Mouse (Mus musculus) CH12.LX (cell line): ENCODE data around the gene Ldlrad3. TPM values are rescaled to one million over a fixed set of nuclear protein-coding genes. Genes with fewer than 3 reads are reported as not detected.

ENCODE experiments used
- DNase-seq: peaks from one replicate; pipeline ENCODE4 v3.0.0-alpha.2; 2013; ENCODE audit errors: extremely low read depth
- H3K27ac ChIP-seq: 2 replicates; pipeline ENCODE4 v1.5.1; 2012; ENCODE audit warnings: low read depth, mild to moderate bottlenecking, control low read depth, moderate library complexity; ENCODE audit not compliant: insufficient read depth
- H3K27me3 ChIP-seq: replicated peaks from 2 replicates; pipeline ENCODE3; 2012; ENCODE audit warnings: inconsistent platforms
- H3K36me3 ChIP-seq, 2 experiments: replicated peaks in 1 of 2; 2 replicates each; pipeline versions ENCODE3 to v1.6.1; 2012; ENCODE audit warnings: inconsistent platforms in 1 of 2, low read length in 1 of 2, mild to moderate bottlenecking in 1 of 2, mixed read lengths in 1 of 2, moderate library complexity in 1 of 2; ENCODE audit not compliant: control insufficient read depth in 1 of 2, insufficient read depth in 1 of 2
- H3K4me1 ChIP-seq, 2 experiments: 2 replicates each; pipeline ENCODE4 v1.6.1; 2012; ENCODE audit warnings: inconsistent platforms in 1 of 2, moderate library complexity in 1 of 2; ENCODE audit not compliant: insufficient read depth in 2 of 2, control insufficient read depth in 1 of 2
- H3K4me2 ChIP-seq: 2 replicates; pipeline ENCODE4 v1.6.1; 2012; ENCODE audit warnings: low read depth, mild to moderate bottlenecking, control low read depth; ENCODE audit not compliant: poor library complexity, insufficient read depth, severe bottlenecking
- H3K4me3 ChIP-seq, 3 experiments: fragments of 150-350 bp in 1 of 3; sonication (generic) in 1 of 3; replicated peaks in 1 of 3; 2 replicates each; pipeline versions ENCODE3 to v1.5.1; 2011 to 2012; ENCODE audit warnings: low read depth in 2 of 3, low read length in 2 of 3, mild to moderate bottlenecking in 2 of 3, moderate library complexity in 2 of 3, control low read depth in 1 of 3, improper control_type of control experiment in 1 of 3, inconsistent platforms in 1 of 3, mixed read lengths in 1 of 3; ENCODE audit not compliant: poor library complexity in 1 of 3
- H3K79me2 ChIP-seq: replicated peaks from 2 replicates; pipeline ENCODE4 v1.6.1; 2012; ENCODE audit warnings: mild to moderate bottlenecking, moderate library complexity; ENCODE audit not compliant: control insufficient read depth, poor library complexity, insufficient read depth, severe bottlenecking; ENCODE audit errors: extremely low read depth
- H3K9ac ChIP-seq: 2 replicates; pipeline ENCODE4 v1.6.1; 2012; ENCODE audit warnings: low read depth, mild to moderate bottlenecking, control low read depth, moderate library complexity; ENCODE audit not compliant: insufficient read depth
- H3K9me3 ChIP-seq: replicated peaks from 2 replicates; pipeline ENCODE3; 2012; ENCODE audit warnings: low read length, inconsistent platforms, mixed read lengths
- BHLHE40 ChIP-seq: IDR thresholded peaks from 2 replicates; pipeline ENCODE4 v1.6.1; 2011; ENCODE audit warnings: mild to moderate bottlenecking, low read depth, low read length, improper control_type of control experiment
- CHD2 ChIP-seq: IDR thresholded peaks from 2 replicates; pipeline ENCODE4 v1.6.1; 2011; ENCODE audit warnings: low read length, improper control_type of control experiment
- CTCF ChIP-seq, 2 experiments: IDR thresholded peaks in 1 of 2; conservative IDR thresholded peaks in 1 of 2; 2 replicates each; pipeline ENCODE4 v1.5.1; 2011 to 2012; ENCODE audit warnings: low read depth in 2 of 2, low read length in 2 of 2, improper control_type of control experiment in 1 of 2, inconsistent platforms in 1 of 2, mild to moderate bottlenecking in 1 of 2, moderate library complexity in 1 of 2
- E2F4 ChIP-seq: IDR thresholded peaks from 2 replicates; pipeline ENCODE4 v1.6.1; 2011; ENCODE audit warnings: low read depth, low read length, improper control_type of control experiment; ENCODE audit not compliant: insufficient replicate concordance
- ELF1 ChIP-seq: IDR thresholded peaks from 2 replicates; pipeline ENCODE4 v1.6.1; 2014; ENCODE audit warnings: low read depth, mild to moderate bottlenecking, inconsistent platforms, low read length, improper control_type of control experiment
- EP300 ChIP-seq: IDR thresholded peaks from 2 replicates; pipeline ENCODE4 v1.6.1; 2011; ENCODE audit warnings: low read length, improper control_type of control experiment
- GABPA ChIP-seq: IDR thresholded peaks from 2 replicates; pipeline ENCODE4 v1.6.1; 2012; ENCODE audit warnings: low read depth, low read length, improper control_type of control experiment, inconsistent platforms; ENCODE audit not compliant: insufficient replicate concordance
- IRF4 ChIP-seq: IDR thresholded peaks from 2 replicates; pipeline ENCODE4 v1.6.1; 2014; ENCODE audit warnings: low read depth, mild to moderate bottlenecking, inconsistent platforms, low read length, improper control_type of control experiment
- JUN ChIP-seq: IDR thresholded peaks from 2 replicates; pipeline ENCODE4 v1.6.1; 2011; ENCODE audit warnings: low read depth, mild to moderate bottlenecking, low read length, improper control_type of control experiment, moderate library complexity; ENCODE audit not compliant: insufficient read depth
- JUND ChIP-seq: conservative IDR thresholded peaks from 2 replicates; pipeline ENCODE4 v1.6.1; 2011; ENCODE audit warnings: low read depth, low read length, improper control_type of control experiment
- MAX ChIP-seq: IDR thresholded peaks from 2 replicates; pipeline ENCODE4 v1.6.1; 2011; ENCODE audit warnings: low read length, improper control_type of control experiment
- MAZ ChIP-seq: IDR thresholded peaks from 2 replicates; pipeline ENCODE4 v1.6.1; 2012; ENCODE audit warnings: low read depth, mild to moderate bottlenecking, inconsistent platforms, low read length, improper control_type of control experiment, moderate library complexity
- MYC ChIP-seq: IDR thresholded peaks from 2 replicates; pipeline ENCODE4 v1.6.1; 2011; ENCODE audit warnings: low read depth, mild to moderate bottlenecking, improper control_type of control experiment, low read length
- NELFE ChIP-seq: IDR thresholded peaks from 2 replicates; pipeline ENCODE4 v1.6.1; 2011; ENCODE audit warnings: low read depth, low read length, improper control_type of control experiment
- TCF12 ChIP-seq: IDR thresholded peaks from 2 replicates; pipeline ENCODE4 v1.6.1; 2014; ENCODE audit warnings: low read depth, mild to moderate bottlenecking, inconsistent platforms, low read length, improper control_type of control experiment
- UBTF ChIP-seq: IDR thresholded peaks from 2 replicates; pipeline ENCODE4 v1.6.1; 2012; ENCODE audit warnings: low read depth, mild to moderate bottlenecking, inconsistent platforms, low read length, improper control_type of control experiment, moderate library complexity
- USF1 ChIP-seq: IDR thresholded peaks from 2 replicates; pipeline ENCODE4 v1.6.1; 2014; ENCODE audit warnings: low read depth, mild to moderate bottlenecking, inconsistent platforms, low read length, improper control_type of control experiment
- USF2 ChIP-seq: conservative IDR thresholded peaks from 2 replicates; pipeline ENCODE4 v1.6.1; 2011; ENCODE audit warnings: low read depth, low read length, improper control_type of control experiment
- ZC3H11A ChIP-seq: IDR thresholded peaks from 2 replicates; pipeline ENCODE4 v1.6.1; 2012; ENCODE audit warnings: low read depth, mild to moderate bottlenecking, inconsistent platforms, low read length, improper control_type of control experiment
- ZKSCAN1 ChIP-seq: IDR thresholded peaks from 2 replicates; pipeline ENCODE4 v1.6.1; 2012; ENCODE audit warnings: low read depth, inconsistent platforms, low read length, improper control_type of control experiment, borderline replicate concordance
- ZMIZ1 ChIP-seq: IDR thresholded peaks from 2 replicates; pipeline ENCODE4 v1.6.1; 2012; ENCODE audit warnings: low read depth, mild to moderate bottlenecking, inconsistent platforms, low read length, improper control_type of control experiment
- dilution Hi-C: fragments of 300-500 bp; cut with MboI; formaldehyde crosslinking; loops from 2 replicates; pipeline ENCODE4 v1.14.3; 2020; ENCODE audit warnings: low sequenced_read_pairs; ENCODE audit not compliant: extremely low pct_unique_long_range_greater_than_20kb, extremely low pct_ligation_motif_present
- in situ Hi-C: fragments of 300-500 bp; cut with MboI; formaldehyde crosslinking; loops from 3 replicates; pipeline ENCODE4 v1.14.3; 2019; ENCODE audit warnings: low sequenced_read_pairs, low pct_ligation_motif_present, low pct_unique_long_range_greater_than_20kb, mixed read lengths
- polyA plus RNA-seq: library from polyadenylated mRNA; unstranded; fragments of >175 nt; gene quantifications from 2 replicates; pipeline ENCODE4 v1.2.1, GENCODE M21; 2012; ENCODE audit warnings: low read depth; ENCODE audit not compliant: insufficient read length
- total RNA-seq, 2 experiments: library from RNA; depleted of rRNA; stranded (reverse); fragments of 300-350 nt in 1 of 2; fragments of >200 nt in 1 of 2; gene quantifications; 2 replicates each; pipeline ENCODE4 v1.2.3; 2012 to 2014

Ldlrad3 gene
- total and polyA plus RNA-seq, 3 experiments = 0.30 to 2.7 (median 2.1) TPM

DNA sequence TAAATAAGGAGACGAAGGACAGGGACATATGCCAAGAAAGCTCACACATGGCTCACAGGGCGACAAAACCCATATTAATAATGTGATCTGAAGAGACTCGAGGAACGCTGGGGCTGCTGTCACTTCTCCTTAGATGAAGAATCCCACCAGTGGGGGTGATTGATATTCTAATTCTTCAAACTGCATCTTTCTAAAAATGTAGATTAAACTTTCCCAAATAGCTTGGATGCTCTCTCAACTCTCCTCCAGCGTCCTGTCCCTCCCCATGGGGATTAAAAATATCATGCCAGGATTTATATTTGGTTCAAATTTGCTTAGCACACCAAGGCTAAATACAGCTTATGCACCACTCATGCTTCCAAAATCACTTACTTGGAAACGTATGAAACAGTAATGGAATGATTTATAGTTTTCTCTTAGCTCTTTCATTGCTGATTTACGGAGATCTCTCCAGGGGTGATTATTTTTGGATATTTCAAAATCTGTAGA, 182.4 kb downstream of the Ldlrad3 start:
- DNase-seq = no peak
- in situ Hi-C loops = no loop called here
- dilution Hi-C loops = no loop called here
- Histone ChIP-seq H3K9ac (no peak overlapping the region), H3K4me2 (no peak overlapping the region), H3K4me1 (peaks cover 0 to 27% of the 10 kb centered on the region in 2 experiments; a peak in 2 of 4 replicates), H3K9me3 (no peaks in the 10 kb centered on the region), H3K27ac (no peak overlapping the region), H3K36me3 (no peaks in the 10 kb centered on the region), H3K4me3 (no peak overlapping the region), H3K79me2 (no peaks in the 10 kb centered on the region), H3K27me3 (no peaks in the 10 kb centered on the region)
- TF ChIP-seq MAZ (no peak), ZC3H11A (no peak), JUND (no peak), USF1 (no peak), MYC (no peak)

DNA sequence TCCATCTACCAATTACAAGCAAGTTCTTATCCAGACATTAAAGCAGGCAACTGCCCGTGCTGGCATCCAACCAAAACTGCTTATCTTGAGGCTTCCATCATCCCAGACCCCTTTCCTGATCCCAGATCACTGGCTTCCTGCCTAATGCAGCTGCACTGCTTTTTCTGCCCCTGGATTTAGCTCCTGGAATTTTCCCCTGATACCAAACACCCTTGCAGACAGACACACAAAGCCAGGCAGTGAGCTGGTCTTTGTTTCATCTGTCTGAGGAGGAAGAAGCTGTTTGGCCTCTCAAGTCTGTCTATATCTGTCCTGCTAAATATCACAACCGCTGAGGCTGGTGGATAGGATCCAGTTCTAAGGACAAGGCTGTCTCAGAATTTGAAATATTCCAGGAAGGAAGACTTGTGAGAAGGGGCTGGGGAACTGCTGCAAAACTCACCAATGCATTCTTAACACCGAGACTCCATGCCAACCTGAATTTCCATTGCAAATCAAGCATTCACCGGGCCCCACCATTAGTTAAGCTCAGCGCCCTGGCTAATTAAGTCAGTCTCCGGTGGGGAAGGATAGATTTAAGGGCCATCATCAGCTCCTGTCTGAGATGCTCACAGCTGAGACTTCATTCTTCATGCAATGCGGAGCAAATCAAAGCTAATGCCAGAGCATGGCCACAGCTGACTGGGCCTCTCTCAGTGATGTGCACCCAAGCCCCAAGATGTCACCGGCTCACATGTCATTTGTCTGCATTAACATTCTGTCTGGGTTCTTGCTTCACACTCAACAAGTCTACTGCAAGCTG, 183.0 kb downstream of the Ldlrad3 start:
- no peak overlapping the region for H3K4me2 ChIP-seq

GRCm38 (mm10) chr2:102002408-102002973, 183.7 kb downstream of the Ldlrad3 start:
- H3K36me3 ChIP-seq = no peaks in the 10 kb centered on the region
- H3K4me3 ChIP-seq = no peak overlapping the region
- no peaks in the 10 kb centered on the region for H3K9me3 ChIP-seq
- H3K27me3 ChIP-seq = no peaks in the 10 kb centered on the region
- dilution Hi-C loops (no loop called here), in situ Hi-C loops (no loop called here)
- H3K9ac ChIP-seq = no peak overlapping the region
- H3K4me1 ChIP-seq = peaks cover 0 to 27% of the 10 kb centered on the region in 2 experiments; a peak in 2 of 4 replicates
- H3K79me2 ChIP-seq = no peaks in the 10 kb centered on the region
- no peak for DNase-seq
- TF ChIP-seq USF1 = no peak
- no peak for TF ChIP-seq JUN
- TF ChIP-seq MYC = no peak
- no peak for TF ChIP-seq UBTF
- no peak for TF ChIP-seq EP300
- TF ChIP-seq CTCF (conservative IDR thresholded peaks at IDR 0.05 in 1 of 2, IDR thresholded peaks at IDR 0.05 in 1 of 2; ENCODE audit: low read depth in 2 of 2, low read length in 2 of 2) = no peak
- TF ChIP-seq CHD2 = no peak
- TF ChIP-seq BHLHE40 = no peak
- TF ChIP-seq USF2 = no peak
- TF ChIP-seq GABPA = no peak
- no peak for TF ChIP-seq TCF12
- TF ChIP-seq E2F4 = no peak
- TF ChIP-seq MAX = no peak
- TF ChIP-seq NELFE = no peak
- TF ChIP-seq, all 38 proteins: peak for 0
- H3K27ac ChIP-seq = no peak overlapping the region
- 0 out of 2 replicates have a peak overlapping the region, but pooled peaks have one; percentile 22 for H3K4me2 ChIP-seq

More for the DNA sequence above, 183.0 kb downstream of the Ldlrad3 start:
- H3K36me3 ChIP-seq = no peaks in the 10 kb centered on the region
- no peak for DNase-seq
- H3K4me1 ChIP-seq = peaks cover 0 to 27% of the 10 kb centered on the region in 2 experiments; a peak in 2 of 4 replicates
- H3K4me3 ChIP-seq = no peak overlapping the region
- H3K79me2 ChIP-seq = no peaks in the 10 kb centered on the region
- no peaks in the 10 kb centered on the region for H3K9me3 ChIP-seq
- in situ Hi-C loops (no loop called here), dilution Hi-C loops (no loop called here)
- H3K27me3 ChIP-seq = no peaks in the 10 kb centered on the region
- H3K27ac ChIP-seq = no peak overlapping the region
- TF ChIP-seq USF2 = no peak
- TF ChIP-seq JUND = no peak
- no peak for TF ChIP-seq ELF1
- TF ChIP-seq IRF4 = no peak
- TF ChIP-seq ZMIZ1 = no peak
- TF ChIP-seq ZKSCAN1 = no peak
- no peak for TF ChIP-seq JUN
- no peak for TF ChIP-seq E2F4
- no peak for TF ChIP-seq USF1
- TF ChIP-seq, all 38 proteins: peak for 0
- no peak overlapping the region for H3K9ac ChIP-seq
